Mouse (Mus musculus): ENCODE measurements around the gene Clstn1. TPM values are rescaled to one million over a fixed set of nuclear protein-coding genes. Genes with fewer than 3 reads are reported as not detected.
"Not testable (repeated sequence)": the region's sequence is repeated elsewhere in the genome, so short reads cannot be mapped to it uniquely, and the experiment has no call there.

The Clstn1 gene
- polyA plus RNA-seq, 1 experiment from 2014 or later = 147 TPM

GRCm38 (mm10) chr4:149614869-149615268 lies 28.6 kb downstream of the Clstn1 start:
- no peak for ATAC-seq (ENCODE audit: low FRiP score)
- no peak overlapping the region for H3K9ac ChIP-seq
- H3K9me3 ChIP-seq (ENCODE audit: control insufficient read depth, low read length) = peaks cover 4% of the 10 kb centered on the region
- H3K27ac ChIP-seq = no peak overlapping the region
- H3K4me3 ChIP-seq (replicated peaks; ENCODE audit: low read length) = no peak overlapping the region
- peaks cover 33% of the 10 kb centered on the region for H3K36me3 ChIP-seq (replicated peaks; ENCODE audit: control insufficient read depth, insufficient read depth)
- no peaks in the 10 kb centered on the region for H3K27me3 ChIP-seq (ENCODE audit: control insufficient read depth, insufficient read depth, low read length)
- no peak overlapping the region for H3K4me2 ChIP-seq (replicated peaks)
- 96% methylated on average over 3 of the region's 3 CpGs for WGBS
- no peak for DNase-seq (ENCODE audit: low spot score)
- no peaks in the 10 kb centered on the region; the same call in 1 of the 2 replicates for H3K4me1 ChIP-seq (replicated peaks; ENCODE audit: control insufficient read depth, insufficient read depth, low read length)

GRCm38 (mm10) chr4:149616999-149617398 lies 30.7 kb downstream of the Clstn1 start:
- H3K4me1 ChIP-seq (replicated peaks; ENCODE audit: control insufficient read depth, insufficient read depth, low read length); H3K9me3 ChIP-seq (ENCODE audit: control insufficient read depth, low read length); H3K4me2 ChIP-seq (replicated peaks); DNase-seq (ENCODE audit: low spot score); H3K27me3 ChIP-seq (ENCODE audit: control insufficient read depth, insufficient read depth, low read length); ATAC-seq (ENCODE audit: low FRiP score); H3K9ac ChIP-seq; H3K4me3 ChIP-seq (replicated peaks; ENCODE audit: low read length); H3K27ac ChIP-seq: not testable (repeated sequence)
- H3K36me3 ChIP-seq (replicated peaks; ENCODE audit: control insufficient read depth, insufficient read depth) = peaks cover 33% of the 10 kb centered on the region
- 92% methylated on average over 3 of the region's 3 CpGs for WGBS

DNA sequence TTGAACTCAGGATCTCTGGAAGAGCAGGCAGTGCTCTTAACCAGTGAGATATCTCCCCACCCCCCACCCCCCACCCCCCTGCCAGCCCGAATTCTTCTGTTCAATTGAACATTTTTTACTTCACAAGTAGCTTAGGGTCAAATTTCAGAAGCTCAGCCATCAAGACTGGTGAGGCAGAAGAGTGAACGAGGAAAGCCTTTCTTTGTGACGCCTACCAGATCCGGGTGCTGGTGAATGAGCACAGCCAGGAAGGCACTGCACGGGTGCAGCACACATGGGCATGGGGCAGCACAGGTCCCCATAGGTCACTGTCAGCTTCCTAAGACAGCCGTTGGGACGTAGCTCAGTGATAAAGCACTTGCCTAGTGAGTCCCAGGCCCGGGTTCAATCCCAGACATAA lies 33.7 kb downstream of the Clstn1 start:
- Histone ChIP-seq H3K36me3 (replicated peaks; ENCODE audit: control insufficient read depth, insufficient read depth) (peaks cover 26% of the 10 kb centered on the region), H3K4me2 (replicated peaks) (no peak overlapping the region), H3K9ac (no peak overlapping the region), H3K4me3 (replicated peaks; ENCODE audit: low read length) (no peak overlapping the region), H3K4me1 (replicated peaks; ENCODE audit: control insufficient read depth, insufficient read depth, low read length) (no peaks in the 10 kb centered on the region), H3K27ac (no peak overlapping the region), H3K9me3 (ENCODE audit: control insufficient read depth, low read length) (no peaks in the 10 kb centered on the region), H3K27me3 (ENCODE audit: control insufficient read depth, insufficient read depth, low read length) (no peaks in the 10 kb centered on the region)
- ATAC-seq (ENCODE audit: low FRiP score) = no peak
- WGBS = 27% methylated on average over 8 of the region's 8 CpGs
- DNase-seq (ENCODE audit: low spot score) = no peak

DNA sequence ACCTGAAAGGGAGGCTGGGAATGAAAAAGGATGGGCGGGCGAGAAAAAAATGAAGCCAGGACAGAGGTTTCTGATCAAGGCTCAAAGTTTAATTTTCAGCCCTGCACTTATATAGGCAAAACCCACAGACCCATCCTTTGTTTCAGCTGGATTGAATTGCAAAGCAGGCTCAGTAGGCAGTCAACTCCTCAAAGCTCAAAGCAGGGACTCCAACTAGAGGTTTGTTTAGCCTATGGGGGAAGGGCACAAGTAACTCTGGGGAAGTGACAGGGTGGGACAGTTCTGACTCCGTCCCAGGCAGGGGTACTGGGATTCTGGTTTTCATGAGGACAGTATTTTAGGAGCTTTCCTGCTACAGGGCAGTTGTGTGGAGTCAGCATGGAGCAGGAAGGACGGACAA lies 35.0 kb downstream of the Clstn1 start:
- no peak for ATAC-seq (ENCODE audit: low FRiP score)
- 42% methylated on average over 4 of the region's 4 CpGs for WGBS

GRCm38 (mm10) chr4:149623711-149624110 lies 37.4 kb downstream of the Clstn1 start:
- Histone ChIP-seq H3K4me2 (replicated peaks) (no peak overlapping the region), H3K4me1 (replicated peaks; ENCODE audit: control insufficient read depth, insufficient read depth, low read length) (no peaks in the 10 kb centered on the region), H3K27me3 (ENCODE audit: control insufficient read depth, insufficient read depth, low read length) (no peaks in the 10 kb centered on the region), H3K9ac (no peak overlapping the region), H3K9me3 (ENCODE audit: control insufficient read depth, low read length) (no peaks in the 10 kb centered on the region), H3K36me3 (replicated peaks; ENCODE audit: control insufficient read depth, insufficient read depth) (peaks cover 8% of the 10 kb centered on the region; the same call in 1 of the 2 replicates), H3K27ac (no peak overlapping the region), H3K4me3 (replicated peaks; ENCODE audit: low read length) (no peak overlapping the region)
- 92% methylated on average over 5 of the region's 5 CpGs for WGBS
- DNase-seq (ENCODE audit: low spot score) (no peak), ATAC-seq (ENCODE audit: low FRiP score) (no peak)

More for the DNA sequence above, 35.0 kb downstream of the Clstn1 start:
- Histone ChIP-seq H3K4me2 (replicated peaks) (no peak overlapping the region), H3K4me3 (replicated peaks; ENCODE audit: low read length) (no peak overlapping the region), H3K9me3 (ENCODE audit: control insufficient read depth, low read length) (no peaks in the 10 kb centered on the region), H3K27ac (no peak overlapping the region), H3K9ac (no peak overlapping the region), H3K27me3 (ENCODE audit: control insufficient read depth, insufficient read depth, low read length) (no peaks in the 10 kb centered on the region), H3K36me3 (replicated peaks; ENCODE audit: control insufficient read depth, insufficient read depth) (peaks cover 13% of the 10 kb centered on the region), H3K4me1 (replicated peaks; ENCODE audit: control insufficient read depth, insufficient read depth, low read length) (no peaks in the 10 kb centered on the region)
- DNase-seq (ENCODE audit: low spot score) = no peak

DNA sequence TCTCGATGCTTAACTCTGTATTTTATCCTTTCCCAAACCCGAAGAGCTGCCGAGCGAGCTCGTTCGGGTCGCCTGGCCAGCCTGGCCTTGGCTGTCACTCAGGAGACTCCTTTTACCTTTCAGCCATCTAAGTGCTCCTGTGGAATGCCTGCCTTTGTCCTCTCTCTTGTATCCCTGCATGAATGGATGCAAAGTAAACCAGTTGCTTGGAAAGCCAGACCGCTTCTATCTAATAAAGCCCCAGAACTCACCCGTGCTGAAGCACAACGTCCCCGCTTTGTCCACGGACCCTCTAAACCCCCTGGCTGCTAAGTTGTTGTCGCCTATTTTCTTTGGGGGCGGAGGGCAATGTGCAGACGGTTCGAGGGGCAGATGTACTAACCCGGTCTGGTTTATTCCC lies 40.5 kb downstream of the Clstn1 start:
- Histone ChIP-seq H3K36me3 (replicated peaks; ENCODE audit: control insufficient read depth, insufficient read depth) (peaks cover 34% of the 10 kb centered on the region), H3K4me3 (replicated peaks; ENCODE audit: low read length) (no peak overlapping the region), H3K9ac (no peak overlapping the region), H3K27ac (no peak overlapping the region), H3K9me3 (ENCODE audit: control insufficient read depth, low read length) (no peaks in the 10 kb centered on the region), H3K4me1 (replicated peaks; ENCODE audit: control insufficient read depth, insufficient read depth, low read length) (no peaks in the 10 kb centered on the region), H3K27me3 (ENCODE audit: control insufficient read depth, insufficient read depth, low read length) (no peaks in the 10 kb centered on the region), H3K4me2 (replicated peaks) (no peak overlapping the region)
- WGBS = 38% methylated on average over 17 of the region's 17 CpGs
- ATAC-seq (ENCODE audit: low FRiP score) (no peak), DNase-seq (ENCODE audit: low spot score) (no peak)

DNA sequence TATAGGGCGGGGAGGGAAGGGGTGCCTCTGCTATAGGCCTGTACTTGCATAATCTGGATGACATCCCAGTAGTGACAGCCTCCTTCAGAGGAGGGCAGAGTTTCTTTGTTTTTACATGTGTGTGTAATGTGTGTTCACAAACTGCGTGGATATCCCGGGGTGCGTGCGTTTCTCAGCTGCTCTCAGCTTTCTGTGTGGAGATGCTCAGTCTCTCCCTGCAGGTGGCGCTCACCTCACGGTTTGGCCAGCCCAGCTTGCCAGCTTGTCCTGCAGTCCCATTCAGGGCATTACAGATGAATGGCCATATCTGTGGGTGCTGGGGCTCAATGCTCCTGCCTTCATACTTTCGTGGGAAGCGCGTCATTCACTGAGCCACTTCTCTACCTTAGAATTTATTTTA lies 42.1 kb downstream of the Clstn1 start:
- no peaks in the 10 kb centered on the region for H3K4me1 ChIP-seq (replicated peaks; ENCODE audit: control insufficient read depth, insufficient read depth, low read length)
- H3K27me3 ChIP-seq (ENCODE audit: control insufficient read depth, insufficient read depth, low read length) = no peaks in the 10 kb centered on the region
- H3K4me3 ChIP-seq (replicated peaks; ENCODE audit: low read length) = no peak overlapping the region
- peaks cover 49% of the 10 kb centered on the region for H3K36me3 ChIP-seq (replicated peaks; ENCODE audit: control insufficient read depth, insufficient read depth)
- ATAC-seq (ENCODE audit: low FRiP score) = no peak
- H3K9me3 ChIP-seq (ENCODE audit: control insufficient read depth, low read length) = no peaks in the 10 kb centered on the region
- H3K4me2 ChIP-seq (replicated peaks) = no peak overlapping the region
- 76% methylated on average over 10 of the region's 10 CpGs for WGBS
- H3K9ac ChIP-seq = no peak overlapping the region
- DNase-seq (ENCODE audit: low spot score) = peak; percentile 44
- no peak overlapping the region for H3K27ac ChIP-seq

GRCm38 (mm10) chr4:149628810-149629209 lies 42.5 kb downstream of the Clstn1 start:
- DNase-seq (ENCODE audit: low spot score) (no peak), ATAC-seq (ENCODE audit: low FRiP score) (no peak)
- Histone ChIP-seq H3K36me3 (replicated peaks; ENCODE audit: control insufficient read depth, insufficient read depth) (peaks cover 53% of the 10 kb centered on the region), H3K9ac (no peak overlapping the region), H3K27ac (no peak overlapping the region), H3K9me3 (ENCODE audit: control insufficient read depth, low read length) (no peaks in the 10 kb centered on the region), H3K4me2 (replicated peaks) (no peak overlapping the region), H3K27me3 (ENCODE audit: control insufficient read depth, insufficient read depth, low read length) (no peaks in the 10 kb centered on the region), H3K4me3 (replicated peaks; ENCODE audit: low read length) (no peak overlapping the region), H3K4me1 (replicated peaks; ENCODE audit: control insufficient read depth, insufficient read depth, low read length) (no peaks in the 10 kb centered on the region)
- WGBS = 66% methylated on average over 9 of the region's 9 CpGs

GRCm38 (mm10) chr4:149632670-149633307 lies 46.5 kb downstream of the Clstn1 start:
- Histone ChIP-seq H3K9me3 (ENCODE audit: control insufficient read depth, low read length) (no peaks in the 10 kb centered on the region), H3K4me2 (replicated peaks) (no peak overlapping the region), H3K4me3 (replicated peaks; ENCODE audit: low read length) (no peak overlapping the region), H3K27ac (no peak overlapping the region), H3K4me1 (replicated peaks; ENCODE audit: control insufficient read depth, insufficient read depth, low read length) (no peaks in the 10 kb centered on the region), H3K9ac (no peak overlapping the region), H3K36me3 (replicated peaks; ENCODE audit: control insufficient read depth, insufficient read depth) (peaks cover 84% of the 10 kb centered on the region), H3K27me3 (ENCODE audit: control insufficient read depth, insufficient read depth, low read length) (no peaks in the 10 kb centered on the region)
- DNase-seq (ENCODE audit: low spot score) (no peak), ATAC-seq (ENCODE audit: low FRiP score) (no peak)
- 90% methylated on average over 9 of the region's 9 CpGs for WGBS

- H3K4me2 ChIP-seq (replicated peaks) = no peak overlapping the region
- no peak overlapping the region for H3K27ac ChIP-seq
- H3K27me3 ChIP-seq (ENCODE audit: control insufficient read depth, insufficient read depth, low read length) = no peaks in the 10 kb centered on the region
- WGBS = 89% methylated on average over 1 of the region's 1 CpGs
- no peaks in the 10 kb centered on the region for H3K9me3 ChIP-seq (ENCODE audit: control insufficient read depth, low read length)
- DNase-seq (ENCODE audit: low spot score) = no peak
- ATAC-seq (ENCODE audit: low FRiP score) = no peak
- H3K4me1 ChIP-seq (replicated peaks; ENCODE audit: control insufficient read depth, insufficient read depth, low read length) = no peaks in the 10 kb centered on the region
- peaks cover 94% of the 10 kb centered on the region for H3K36me3 ChIP-seq (replicated peaks; ENCODE audit: control insufficient read depth, insufficient read depth)
- no peak overlapping the region for H3K4me3 ChIP-seq (replicated peaks; ENCODE audit: low read length)
- H3K9ac ChIP-seq = no peak overlapping the region
Measured at GRCm38 (mm10) chr4:149634157-149634556, 47.9 kb downstream of the Clstn1 start.
